Mouse (Mus musculus): ENCODE results near the gene Kcnk4. TPM values are rescaled to one million over a fixed set of nuclear protein-coding genes. Genes with fewer than 3 reads are reported as not detected.

Kcnk4 gene
- total and polyA plus RNA-seq, 3 experiments, result 0.05 TPM; not detected in 2

GRCm38 (mm10) chr19:6909021-6909420 is 25.3 kb downstream of the Kcnk4 start:
- DNase-seq (ENCODE audit: low spot score) (no peak), ATAC-seq (ENCODE audit: extremely low read depth, insufficient number of reproducible peaks, low FRiP score, poor library complexity, severe bottlenecking) (no peak)
- Histone ChIP-seq H3K4me1 (ENCODE audit: insufficient read depth, low read depth, low read length) (peaks cover 60% of the 10 kb centered on the region), H3K4me3 (ENCODE audit: low read depth, low read length) (peak overlapping the region; percentile 89), H3K9me3 (replicated peaks) (no peaks in the 10 kb centered on the region), H3K27me3 (ENCODE audit: insufficient read depth, low read length) (no peaks in the 10 kb centered on the region), H3K36me3 (replicated peaks) (peaks cover 78% of the 10 kb centered on the region)
- TF ChIP-seq POLR2AphosphoS5 (IDR thresholded peaks at IDR 0.05; ENCODE audit: insufficient replicate concordance, low read depth, low read length) (no peak), CTCF (IDR thresholded peaks at IDR 0.05; ENCODE audit: low read depth, low read length) (no peak), GATA2 (IDR thresholded peaks at IDR 0.05; ENCODE audit: borderline replicate concordance, low read depth, low read length) (no peak), TAL1 (conservative IDR thresholded peaks at IDR 0.05; ENCODE audit: low read depth, low read length) (no peak), GATA1 (IDR thresholded peaks at IDR 0.05; ENCODE audit: borderline replicate concordance, low read length) (no peak)

DNA sequence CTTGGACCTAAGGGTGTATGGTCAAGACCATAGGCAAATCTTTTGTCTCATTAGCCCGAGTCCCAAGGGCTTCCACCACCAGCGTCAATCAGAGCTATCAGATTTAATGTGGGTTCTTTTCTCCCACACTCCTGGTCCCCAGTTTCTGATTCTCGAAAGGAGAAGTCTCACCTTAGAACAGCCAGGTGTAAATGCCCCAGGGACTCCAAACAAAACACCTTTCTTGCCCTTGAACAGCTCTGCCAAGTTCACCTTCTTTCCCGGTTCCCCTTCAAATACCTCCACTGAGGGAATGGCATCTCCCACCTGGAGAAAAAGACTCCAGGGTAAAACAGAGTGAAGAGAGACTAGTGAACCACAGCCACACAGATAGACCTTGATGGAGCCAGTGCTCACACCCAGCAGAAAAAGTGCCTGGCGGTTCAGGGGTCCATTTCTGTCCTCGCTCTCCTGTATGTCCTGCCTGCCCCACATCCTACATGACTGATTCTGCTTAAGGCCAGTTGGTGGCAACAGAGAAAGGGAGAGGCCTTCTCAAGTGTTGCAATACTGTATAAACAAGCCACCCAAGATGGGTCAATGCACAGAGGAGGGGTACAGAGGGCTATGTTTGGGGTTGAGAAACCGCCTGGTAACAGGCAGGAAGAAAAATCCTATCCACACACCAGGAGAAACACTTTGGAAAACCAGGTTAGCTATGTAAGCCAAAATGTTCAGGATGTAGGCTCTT is 26.3 kb downstream of the Kcnk4 start:
- no peak for TF ChIP-seq GATA1 (IDR thresholded peaks at IDR 0.05; ENCODE audit: borderline replicate concordance, low read length)
- no peak for TF ChIP-seq GATA2 (IDR thresholded peaks at IDR 0.05; ENCODE audit: borderline replicate concordance, low read depth, low read length)
- TF ChIP-seq TAL1 (conservative IDR thresholded peaks at IDR 0.05; ENCODE audit: low read depth, low read length), result no peak
- no peak for TF ChIP-seq CTCF (IDR thresholded peaks at IDR 0.05; ENCODE audit: low read depth, low read length)
- no peak for TF ChIP-seq POLR2AphosphoS5 (IDR thresholded peaks at IDR 0.05; ENCODE audit: insufficient replicate concordance, low read depth, low read length)
- DNase-seq (ENCODE audit: low spot score) (no peak), ATAC-seq (ENCODE audit: extremely low read depth, insufficient number of reproducible peaks, low FRiP score, poor library complexity, severe bottlenecking) (no peak)
- no peaks in the 10 kb centered on the region for H3K27me3 ChIP-seq (ENCODE audit: insufficient read depth, low read length)
- peaks cover 70% of the 10 kb centered on the region for H3K36me3 ChIP-seq (replicated peaks)
- H3K4me3 ChIP-seq (ENCODE audit: low read depth, low read length), result peak overlapping the region; percentile 89; the same call in 1 of the 2 replicates
- no peaks in the 10 kb centered on the region for H3K9me3 ChIP-seq (replicated peaks)
- peaks cover 51% of the 10 kb centered on the region for H3K4me1 ChIP-seq (ENCODE audit: insufficient read depth, low read depth, low read length)

DNA sequence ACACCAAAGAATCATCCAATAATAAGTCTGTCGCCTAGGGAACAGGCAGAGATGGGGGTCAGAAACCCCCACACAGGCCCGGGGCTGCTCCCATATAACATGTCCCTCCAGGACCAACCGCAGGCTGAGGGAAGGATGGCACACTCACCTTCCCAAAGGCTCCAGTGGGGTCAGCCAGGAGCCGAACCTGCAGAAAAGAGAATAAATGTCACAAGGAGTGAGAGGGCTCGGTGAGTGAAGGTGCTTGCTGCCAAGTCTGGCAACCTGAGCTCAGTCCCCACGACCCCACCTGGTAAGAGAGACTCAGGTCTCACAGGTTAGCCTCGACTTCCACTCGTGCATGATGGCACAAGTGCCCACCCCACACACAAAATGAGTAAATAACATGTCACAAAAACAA is 27.2 kb downstream of the Kcnk4 start:
- ATAC-seq (ENCODE audit: extremely low read depth, insufficient number of reproducible peaks, low FRiP score, poor library complexity, severe bottlenecking) (no peak), DNase-seq (ENCODE audit: low spot score) (no peak)
- TF ChIP-seq TAL1 (conservative IDR thresholded peaks at IDR 0.05; ENCODE audit: low read depth, low read length) (no peak), GATA1 (IDR thresholded peaks at IDR 0.05; ENCODE audit: borderline replicate concordance, low read length) (no peak), CTCF (IDR thresholded peaks at IDR 0.05; ENCODE audit: low read depth, low read length) (no peak), GATA2 (IDR thresholded peaks at IDR 0.05; ENCODE audit: borderline replicate concordance, low read depth, low read length) (no peak), POLR2AphosphoS5 (IDR thresholded peaks at IDR 0.05; ENCODE audit: insufficient replicate concordance, low read depth, low read length) (no peak)
- Histone ChIP-seq H3K27me3 (ENCODE audit: insufficient read depth, low read length) (no peaks in the 10 kb centered on the region), H3K4me1 (ENCODE audit: insufficient read depth, low read depth, low read length) (peaks cover 42% of the 10 kb centered on the region), H3K9me3 (replicated peaks) (no peaks in the 10 kb centered on the region), H3K4me3 (ENCODE audit: low read depth, low read length) (no peak overlapping the region), H3K36me3 (replicated peaks) (peaks cover 61% of the 10 kb centered on the region)

DNA sequence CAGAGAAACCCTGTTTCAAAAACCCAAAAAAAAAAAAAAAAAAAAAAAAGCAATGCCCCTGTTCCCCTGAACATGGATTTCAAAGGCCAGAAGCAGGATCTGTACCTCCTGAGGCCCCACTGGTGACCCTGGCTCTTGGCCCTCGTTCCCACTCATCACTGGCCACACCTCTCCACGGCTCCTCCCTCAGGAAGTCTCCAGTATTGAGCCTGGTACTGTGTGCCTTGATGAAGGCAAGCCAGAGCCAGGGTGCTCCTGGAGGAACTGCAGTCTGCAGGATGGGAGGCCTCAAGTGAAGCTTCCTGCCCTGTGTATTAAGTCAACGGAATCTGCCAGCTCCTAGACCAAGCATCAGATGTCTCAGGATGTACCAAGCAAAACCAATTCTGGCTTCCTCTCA is 28.1 kb downstream of the Kcnk4 start:
- no peak for ATAC-seq (ENCODE audit: extremely low read depth, insufficient number of reproducible peaks, low FRiP score, poor library complexity, severe bottlenecking)
- TF ChIP-seq POLR2AphosphoS5 (IDR thresholded peaks at IDR 0.05; ENCODE audit: insufficient replicate concordance, low read depth, low read length) (no peak), TAL1 (conservative IDR thresholded peaks at IDR 0.05; ENCODE audit: low read depth, low read length) (no peak), GATA2 (IDR thresholded peaks at IDR 0.05; ENCODE audit: borderline replicate concordance, low read depth, low read length) (no peak), GATA1 (IDR thresholded peaks at IDR 0.05; ENCODE audit: borderline replicate concordance, low read length) (no peak), CTCF (IDR thresholded peaks at IDR 0.05; ENCODE audit: low read depth, low read length) (no peak)
- Histone ChIP-seq H3K4me3 (ENCODE audit: low read depth, low read length) (no peak overlapping the region), H3K9me3 (replicated peaks) (no peaks in the 10 kb centered on the region), H3K36me3 (replicated peaks) (peaks cover 52% of the 10 kb centered on the region), H3K27me3 (ENCODE audit: insufficient read depth, low read length) (no peaks in the 10 kb centered on the region), H3K4me1 (ENCODE audit: insufficient read depth, low read depth, low read length) (peaks cover 33% of the 10 kb centered on the region)
- DNase-seq (ENCODE audit: low spot score), result no peak

DNA sequence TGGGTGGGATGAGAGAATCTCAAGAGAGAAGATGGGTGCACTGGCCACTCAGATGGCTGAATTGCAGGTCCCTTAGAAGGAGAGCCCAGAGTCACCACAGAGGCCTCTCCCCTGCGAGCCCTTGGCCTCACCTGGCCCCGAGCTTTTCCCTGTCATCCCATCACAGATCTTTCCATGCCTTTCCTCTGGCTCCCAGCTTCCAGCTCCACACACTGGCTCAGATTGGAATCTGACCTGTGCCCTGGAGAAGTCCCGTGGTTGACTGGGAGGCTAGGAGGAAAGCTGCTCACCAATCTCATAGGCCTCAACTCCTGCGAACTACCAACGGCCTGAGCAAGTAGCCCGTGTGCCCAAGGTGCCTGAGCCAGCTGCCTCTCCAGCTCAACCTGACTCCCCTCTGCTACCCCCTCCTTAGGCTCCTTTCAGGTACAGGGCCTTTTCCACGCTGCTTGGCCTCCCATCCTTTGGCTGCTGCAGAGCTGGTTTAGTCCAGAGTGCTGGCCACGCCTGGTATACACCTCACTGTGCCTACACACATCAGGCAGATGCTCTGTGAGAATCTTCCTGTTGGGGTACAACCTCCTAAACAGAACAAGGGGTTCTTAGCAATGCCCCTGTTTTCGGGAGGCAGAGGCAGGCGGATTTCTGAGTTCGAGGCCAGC is 28.7 kb downstream of the Kcnk4 start:
- no peak for TF ChIP-seq CTCF (IDR thresholded peaks at IDR 0.05; ENCODE audit: low read depth, low read length)
- no peak for TF ChIP-seq POLR2AphosphoS5 (IDR thresholded peaks at IDR 0.05; ENCODE audit: insufficient replicate concordance, low read depth, low read length)
- TF ChIP-seq TAL1 (conservative IDR thresholded peaks at IDR 0.05; ENCODE audit: low read depth, low read length), result no peak
- no peak for TF ChIP-seq GATA1 (IDR thresholded peaks at IDR 0.05; ENCODE audit: borderline replicate concordance, low read length)
- no peak for TF ChIP-seq GATA2 (IDR thresholded peaks at IDR 0.05; ENCODE audit: borderline replicate concordance, low read depth, low read length)
- Histone ChIP-seq H3K4me1 (ENCODE audit: insufficient read depth, low read depth, low read length) (peaks cover 30% of the 10 kb centered on the region), H3K4me3 (ENCODE audit: low read depth, low read length) (no peak overlapping the region), H3K36me3 (replicated peaks) (peaks cover 48% of the 10 kb centered on the region), H3K9me3 (replicated peaks) (no peaks in the 10 kb centered on the region), H3K27me3 (ENCODE audit: insufficient read depth, low read length) (no peaks in the 10 kb centered on the region)
- ATAC-seq (ENCODE audit: extremely low read depth, insufficient number of reproducible peaks, low FRiP score, poor library complexity, severe bottlenecking) (no peak), DNase-seq (ENCODE audit: low spot score) (no peak)

DNA sequence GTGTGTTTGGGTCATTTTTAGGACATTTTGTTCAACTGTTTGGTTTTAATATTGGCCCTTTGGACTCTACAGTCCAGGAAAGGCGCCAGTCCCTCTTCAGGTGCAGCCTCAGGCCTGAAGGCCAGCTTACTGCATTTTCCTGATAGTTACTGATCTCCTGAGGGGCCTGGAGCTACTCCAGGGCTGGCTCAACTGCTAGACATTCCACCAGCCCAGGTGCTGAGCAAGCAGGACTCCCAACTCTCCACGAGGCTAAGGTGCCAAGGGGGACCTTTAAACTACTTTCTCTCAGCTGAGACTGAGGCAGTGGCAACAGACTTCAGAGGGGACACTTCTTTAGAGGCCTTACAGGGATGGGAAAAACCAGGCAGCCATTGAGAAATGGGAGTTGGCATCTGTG is 29.5 kb downstream of the Kcnk4 start:
- DNase-seq (ENCODE audit: low spot score) (no peak), ATAC-seq (ENCODE audit: extremely low read depth, insufficient number of reproducible peaks, low FRiP score, poor library complexity, severe bottlenecking) (no peak)
- H3K36me3 ChIP-seq (replicated peaks), result peaks cover 45% of the 10 kb centered on the region
- TF ChIP-seq CTCF (IDR thresholded peaks at IDR 0.05; ENCODE audit: low read depth, low read length), result no peak
- no peak for TF ChIP-seq GATA2 (IDR thresholded peaks at IDR 0.05; ENCODE audit: borderline replicate concordance, low read depth, low read length)
- TF ChIP-seq GATA1 (IDR thresholded peaks at IDR 0.05; ENCODE audit: borderline replicate concordance, low read length), result no peak
- no peak for TF ChIP-seq POLR2AphosphoS5 (IDR thresholded peaks at IDR 0.05; ENCODE audit: insufficient replicate concordance, low read depth, low read length)
- no peak for TF ChIP-seq TAL1 (conservative IDR thresholded peaks at IDR 0.05; ENCODE audit: low read depth, low read length)
- no peaks in the 10 kb centered on the region for H3K27me3 ChIP-seq (ENCODE audit: insufficient read depth, low read length)
- H3K9me3 ChIP-seq (replicated peaks), result peaks cover 7% of the 10 kb centered on the region
- H3K4me1 ChIP-seq (ENCODE audit: insufficient read depth, low read depth, low read length), result peaks cover 28% of the 10 kb centered on the region
- H3K4me3 ChIP-seq (ENCODE audit: low read depth, low read length), result no peak overlapping the region
